Mouse (Mus musculus): ENCODE results near the gene Pafah1b2.

Gene Pafah1b2

DNA sequence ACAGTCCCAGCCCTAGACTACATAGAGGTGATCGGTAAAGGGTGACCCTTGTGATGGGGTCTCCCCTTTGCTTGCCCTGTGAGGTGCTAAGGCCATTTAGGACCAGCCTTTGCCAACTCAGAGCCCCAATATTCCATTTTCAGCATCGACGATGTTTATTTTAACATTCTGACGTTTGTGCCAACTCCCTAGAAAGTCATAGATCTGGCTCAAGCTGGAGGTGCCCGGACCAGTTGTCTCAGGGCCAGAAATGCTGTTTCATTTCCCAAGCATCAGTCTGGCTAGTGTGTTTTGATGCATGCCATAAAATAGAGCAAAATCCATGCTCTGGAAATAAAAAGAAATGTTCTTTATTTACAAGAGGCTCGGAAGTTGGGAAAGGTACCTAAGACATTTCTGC is 5.8 kb upstream of the Pafah1b2 start:
- H3K4me3 ChIP-seq (replicated peaks; ENCODE audit: low read length) = no peak overlapping the region
- H3K36me3 ChIP-seq (ENCODE audit: insufficient read depth, low read length) = peaks cover 11% of the 10 kb centered on the region
- no peaks in the 10 kb centered on the region for H3K27me3 ChIP-seq (ENCODE audit: insufficient read depth, low read length)
- H3K4me1 ChIP-seq (replicated peaks; ENCODE audit: low read depth, low read length) = peaks cover 86% of the 10 kb centered on the region
- no peaks in the 10 kb centered on the region for H3K9me3 ChIP-seq (ENCODE audit: low read length)
- TF ChIP-seq CTCF (conservative IDR thresholded peaks at IDR 0.05; ENCODE audit: low read length) = no peak
- TF ChIP-seq NANOG (IDR thresholded peaks at IDR 0.05; ENCODE audit: borderline replicate concordance, low read length) = no peak
- TF ChIP-seq POU5F1 (IDR thresholded peaks at IDR 0.05; ENCODE audit: borderline replicate concordance, low read length) = no peak

DNA sequence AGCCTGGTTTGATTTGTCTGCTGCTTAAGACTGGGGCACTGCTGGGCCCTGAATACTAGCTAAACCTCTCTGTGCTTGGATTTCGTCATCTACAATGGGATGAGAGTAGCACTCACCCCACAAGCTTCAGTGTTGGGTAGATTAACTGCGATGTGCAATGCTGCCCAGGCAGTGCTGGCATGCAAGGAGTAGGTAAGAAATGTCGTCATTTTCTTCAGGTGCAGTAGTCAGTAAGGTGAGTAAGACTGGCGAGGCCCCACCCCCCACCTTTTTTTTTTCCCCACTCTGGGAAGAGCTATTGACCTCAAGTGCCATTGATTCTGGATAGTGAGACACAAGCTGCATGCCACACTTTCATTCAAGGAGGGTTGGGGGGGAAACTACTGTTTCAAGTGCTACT is 3.9 kb upstream of the Pafah1b2 start:
- H3K36me3 ChIP-seq (ENCODE audit: insufficient read depth, low read length) = peaks cover 11% of the 10 kb centered on the region
- peaks cover 77% of the 10 kb centered on the region for H3K4me1 ChIP-seq (replicated peaks; ENCODE audit: low read depth, low read length)
- H3K27me3 ChIP-seq (ENCODE audit: insufficient read depth, low read length) = no peaks in the 10 kb centered on the region
- H3K4me3 ChIP-seq (replicated peaks; ENCODE audit: low read length) = no peak overlapping the region
- no peak for TF ChIP-seq NANOG (IDR thresholded peaks at IDR 0.05; ENCODE audit: borderline replicate concordance, low read length)
- no peak for TF ChIP-seq CTCF (conservative IDR thresholded peaks at IDR 0.05; ENCODE audit: low read length)
- TF ChIP-seq POU5F1 (IDR thresholded peaks at IDR 0.05; ENCODE audit: borderline replicate concordance, low read length) = no peak
- H3K9me3 ChIP-seq (ENCODE audit: low read length) = no peaks in the 10 kb centered on the region

DNA sequence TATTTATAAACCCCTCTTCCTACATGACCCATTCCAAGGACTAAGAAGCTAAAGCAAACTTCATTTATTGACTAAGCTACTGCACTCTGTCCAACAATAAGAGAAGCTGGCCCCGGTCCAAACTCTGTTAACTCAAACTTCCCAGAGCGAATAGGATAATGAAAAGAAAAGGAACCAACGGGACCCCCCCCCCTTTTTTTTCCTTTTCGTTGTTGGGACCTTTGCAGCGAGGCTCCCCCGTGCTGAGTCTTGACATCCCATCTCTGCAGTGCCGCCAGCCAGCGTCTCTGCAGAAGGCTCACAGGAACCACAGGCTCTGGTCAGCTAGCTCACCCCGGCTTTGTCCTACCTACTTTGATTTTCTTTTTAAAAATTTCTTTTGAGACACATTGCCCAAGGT is 3.3 kb upstream of the Pafah1b2 start:
- TF ChIP-seq POU5F1 (IDR thresholded peaks at IDR 0.05; ENCODE audit: borderline replicate concordance, low read length) (no peak), NANOG (IDR thresholded peaks at IDR 0.05; ENCODE audit: borderline replicate concordance, low read length) (no peak), CTCF (conservative IDR thresholded peaks at IDR 0.05; ENCODE audit: low read length) (no peak)

DNA sequence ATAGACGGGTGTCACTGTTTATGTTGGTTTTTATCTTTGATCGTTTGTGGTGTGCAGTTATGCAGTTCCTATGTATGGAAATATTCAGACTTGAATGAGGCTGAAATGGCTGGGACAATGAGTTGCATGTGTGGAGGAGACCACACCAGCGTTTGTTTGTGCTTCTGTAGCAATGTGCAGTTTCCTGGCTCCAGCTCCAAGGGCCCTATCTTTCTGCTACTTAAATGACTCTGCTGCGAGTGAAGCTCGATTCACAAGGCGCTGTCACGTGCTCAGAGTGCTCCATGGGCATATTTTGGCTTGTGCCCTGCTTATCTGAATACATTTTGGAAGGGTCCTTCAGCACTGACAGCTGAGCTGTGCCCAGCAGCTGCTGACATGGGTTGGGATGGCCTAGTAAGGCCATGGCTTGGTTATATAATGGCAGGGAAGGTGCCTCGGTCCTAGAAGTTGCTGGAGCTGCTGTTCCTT is 2.6 kb upstream of the Pafah1b2 start:
- peaks cover 11% of the 10 kb centered on the region for H3K36me3 ChIP-seq (ENCODE audit: insufficient read depth, low read length)
- H3K4me3 ChIP-seq (replicated peaks; ENCODE audit: low read length) = no peak overlapping the region
- H3K27me3 ChIP-seq (ENCODE audit: insufficient read depth, low read length) = no peaks in the 10 kb centered on the region
- H3K4me1 ChIP-seq (replicated peaks; ENCODE audit: low read depth, low read length) = peaks cover 77% of the 10 kb centered on the region
- TF ChIP-seq POU5F1 (IDR thresholded peaks at IDR 0.05; ENCODE audit: borderline replicate concordance, low read length) (no peak), NANOG (IDR thresholded peaks at IDR 0.05; ENCODE audit: borderline replicate concordance, low read length) (no peak), CTCF (conservative IDR thresholded peaks at IDR 0.05; ENCODE audit: low read length) (no peak)
- no peaks in the 10 kb centered on the region for H3K9me3 ChIP-seq (ENCODE audit: low read length)

More for the DNA sequence above, 3.3 kb upstream of the Pafah1b2 start:
- H3K9me3 ChIP-seq (ENCODE audit: low read length) = no peaks in the 10 kb centered on the region
- H3K4me3 ChIP-seq (replicated peaks; ENCODE audit: low read length) = no peak overlapping the region
- peaks cover 76% of the 10 kb centered on the region for H3K4me1 ChIP-seq (replicated peaks; ENCODE audit: low read depth, low read length)
- no peaks in the 10 kb centered on the region for H3K27me3 ChIP-seq (ENCODE audit: insufficient read depth, low read length)
- H3K36me3 ChIP-seq (ENCODE audit: insufficient read depth, low read length) = peaks cover 11% of the 10 kb centered on the region

DNA sequence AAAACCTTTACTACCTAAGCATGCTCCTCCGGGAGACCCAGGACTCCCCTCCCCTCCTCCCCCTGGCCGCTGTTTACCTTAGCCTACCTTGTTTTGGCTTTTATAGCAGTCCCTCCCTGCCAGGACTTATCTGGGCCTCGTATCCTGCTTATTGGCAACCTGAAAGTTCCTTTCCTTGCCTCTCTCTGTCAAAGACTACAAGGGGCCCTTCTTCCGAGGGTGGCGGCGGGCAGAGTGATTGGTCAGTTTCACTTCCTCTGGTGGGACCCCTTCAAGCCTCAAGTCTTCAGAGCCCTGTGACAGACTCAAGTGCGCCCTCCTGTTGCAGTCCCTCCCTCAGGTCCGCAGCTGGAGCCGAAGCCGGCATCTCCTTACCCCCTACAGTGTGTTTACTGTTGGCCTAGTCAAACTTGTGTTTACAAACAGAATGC is 1.8 kb upstream of the Pafah1b2 start:
- Histone ChIP-seq H3K27me3 (ENCODE audit: insufficient read depth, low read length) (no peaks in the 10 kb centered on the region), H3K9me3 (ENCODE audit: low read length) (no peaks in the 10 kb centered on the region), H3K36me3 (ENCODE audit: insufficient read depth, low read length) (peaks cover 11% of the 10 kb centered on the region), H3K4me3 (replicated peaks; ENCODE audit: low read length) (peak overlapping the region; percentile 97; the same call in 1 of the 2 replicates), H3K4me1 (replicated peaks; ENCODE audit: low read depth, low read length) (peaks cover 77% of the 10 kb centered on the region)
- TF ChIP-seq CTCF (conservative IDR thresholded peaks at IDR 0.05; ENCODE audit: low read length) (no peak; the same call in 1 of the 2 replicates), POU5F1 (IDR thresholded peaks at IDR 0.05; ENCODE audit: borderline replicate concordance, low read length) (no peak), NANOG (IDR thresholded peaks at IDR 0.05; ENCODE audit: borderline replicate concordance, low read length) (no peak)

DNA sequence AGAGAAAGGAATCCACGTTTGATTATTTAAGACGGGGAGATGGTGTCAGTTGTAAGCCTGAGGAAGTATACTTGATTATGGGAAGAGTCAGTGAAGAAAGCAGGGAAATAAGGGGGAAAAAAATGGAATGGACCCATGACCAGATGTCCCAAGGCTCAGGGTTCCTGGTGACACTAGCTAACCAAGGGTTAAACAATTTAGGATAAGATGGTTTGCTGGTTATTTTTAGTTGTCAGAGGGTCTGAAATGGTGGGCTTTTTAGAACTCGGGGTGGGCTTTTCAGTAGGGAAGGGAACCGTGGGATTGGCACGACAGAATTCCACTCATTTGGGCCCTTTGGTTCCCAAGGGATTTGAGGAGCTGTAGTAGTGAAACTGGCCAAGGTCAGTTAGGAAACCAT is 1.1 kb upstream of the Pafah1b2 start:
- Histone ChIP-seq H3K27me3 (ENCODE audit: insufficient read depth, low read length) (no peaks in the 10 kb centered on the region), H3K4me1 (replicated peaks; ENCODE audit: low read depth, low read length) (peaks cover 79% of the 10 kb centered on the region), H3K36me3 (ENCODE audit: insufficient read depth, low read length) (peaks cover 6% of the 10 kb centered on the region), H3K4me3 (replicated peaks; ENCODE audit: low read length) (peak overlapping the region; percentile 97), H3K9me3 (ENCODE audit: low read length) (no peaks in the 10 kb centered on the region)
- TF ChIP-seq NANOG (IDR thresholded peaks at IDR 0.05; ENCODE audit: borderline replicate concordance, low read length) (no peak), CTCF (conservative IDR thresholded peaks at IDR 0.05; ENCODE audit: low read length) (no peak), POU5F1 (IDR thresholded peaks at IDR 0.05; ENCODE audit: borderline replicate concordance, low read length) (no peak)

DNA sequence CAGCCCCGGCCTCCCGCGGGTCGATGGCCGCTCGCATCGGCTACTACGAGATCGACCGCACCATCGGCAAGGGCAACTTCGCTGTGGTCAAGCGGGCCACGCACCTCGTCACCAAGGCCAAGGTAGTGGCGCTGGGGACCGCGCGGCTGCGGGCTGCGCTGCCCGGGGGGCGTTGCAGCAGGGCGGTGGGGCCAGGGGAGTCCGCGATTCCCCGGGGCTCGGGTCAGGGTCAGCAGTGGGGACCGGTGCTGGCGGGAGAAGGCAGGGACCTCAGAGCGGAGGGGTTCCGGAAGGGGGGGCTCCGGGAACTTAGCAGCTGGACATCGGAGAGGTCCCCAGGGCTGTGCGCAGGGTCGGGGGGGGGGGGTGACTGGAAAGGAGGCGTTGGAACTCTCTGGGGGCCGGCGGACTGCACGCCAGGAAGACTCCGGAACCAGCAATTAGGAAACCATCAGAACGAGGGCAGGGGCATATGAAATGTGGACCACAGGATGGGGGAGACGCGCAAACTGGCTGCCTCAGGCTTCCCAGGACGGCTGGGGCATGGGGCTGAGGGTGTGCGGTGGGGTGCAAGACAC is 608 bp upstream of the Pafah1b2 start:
- Histone ChIP-seq H3K27me3 (ENCODE audit: insufficient read depth, low read length) (no peaks in the 10 kb centered on the region), H3K36me3 (ENCODE audit: insufficient read depth, low read length) (peaks cover 2% of the 10 kb centered on the region), H3K4me3 (replicated peaks; ENCODE audit: low read length) (peak overlapping the region; percentile 97), H3K9me3 (ENCODE audit: low read length) (no peaks in the 10 kb centered on the region), H3K4me1 (replicated peaks; ENCODE audit: low read depth, low read length) (peaks cover 81% of the 10 kb centered on the region)
- TF ChIP-seq POU5F1 (IDR thresholded peaks at IDR 0.05; ENCODE audit: borderline replicate concordance, low read length) (no peak), CTCF (conservative IDR thresholded peaks at IDR 0.05; ENCODE audit: low read length) (no peak), NANOG (IDR thresholded peaks at IDR 0.05; ENCODE audit: borderline replicate concordance, low read length) (peak; percentile 20; the same call in 1 of the 2 replicates)

DNA sequence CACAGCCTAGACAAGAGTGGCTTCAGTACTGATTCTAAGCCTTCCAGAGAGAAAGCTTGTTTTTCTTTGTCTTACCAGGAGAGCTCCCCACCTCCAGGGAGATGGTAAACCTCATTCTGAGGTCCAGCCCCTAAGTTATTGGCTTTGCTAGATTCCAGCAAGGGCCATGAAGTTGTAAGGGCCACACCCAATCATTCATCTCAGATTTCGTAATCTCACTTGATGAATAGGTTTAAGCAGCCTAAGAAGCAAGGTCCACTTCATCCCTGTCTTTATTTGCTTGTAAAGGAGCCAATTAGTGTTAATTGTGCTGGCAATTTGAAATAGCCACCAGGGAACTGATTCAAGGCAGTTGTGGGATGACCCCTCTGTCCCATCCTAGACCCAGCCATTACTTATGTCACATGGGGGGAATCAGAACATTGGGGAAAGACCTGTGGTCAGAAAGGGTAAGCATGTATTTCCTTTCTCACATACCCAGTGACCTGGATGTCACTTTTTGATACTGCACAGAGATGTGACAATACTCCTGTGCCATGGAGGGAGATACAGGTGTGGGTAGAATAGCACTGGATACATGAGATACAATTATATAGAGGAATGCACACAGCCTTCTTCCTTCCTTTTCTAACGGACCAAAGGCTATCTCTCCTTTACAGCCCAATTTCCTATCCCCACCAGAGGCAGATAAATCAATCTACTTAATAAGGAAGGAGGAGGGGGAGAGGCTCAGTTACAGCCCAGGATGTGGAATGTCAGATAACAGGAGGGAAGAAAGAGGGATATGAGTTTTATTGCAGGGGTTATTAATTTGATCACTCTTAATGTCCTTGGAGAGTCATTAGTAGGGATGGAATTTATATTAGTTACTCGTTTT is 1.2 kb downstream of the Pafah1b2 start:
- Histone ChIP-seq H3K4me1 (replicated peaks; ENCODE audit: low read depth, low read length) (peaks cover 72% of the 10 kb centered on the region), H3K36me3 (ENCODE audit: insufficient read depth, low read length) (no peaks in the 10 kb centered on the region), H3K9me3 (ENCODE audit: low read length) (no peaks in the 10 kb centered on the region), H3K27me3 (ENCODE audit: insufficient read depth, low read length) (no peaks in the 10 kb centered on the region), H3K4me3 (replicated peaks; ENCODE audit: low read length) (peak overlapping the region; percentile 97)
- TF ChIP-seq POU5F1 (IDR thresholded peaks at IDR 0.05; ENCODE audit: borderline replicate concordance, low read length) (no peak), CTCF (conservative IDR thresholded peaks at IDR 0.05; ENCODE audit: low read length) (no peak)

Measured in E14TG2a.4 (cell line).